Mouse (Mus musculus) lung, embryonic 16.5 days (tissue): ENCODE measurements at regions not wholly inside any gene's neighbourhood (a gene's known extent, or its start where the extent isn't known, plus 50 kb on each side); places are given as distances from the start of the nearest gene placed in this dataset.
"Not testable (repeated sequence)": the region's sequence is repeated elsewhere in the genome, so short reads cannot be mapped to it uniquely, and the experiment has no call there.

ENCODE experiments used
- ATAC-seq: fragments of 200-750 bp; cut with Nextera tagmentation; 2 replicates; pipeline ENCODE4 v1.8.0; 2017; ENCODE audit warnings: low read depth, mild to moderate bottlenecking, moderate library complexity
- H3K27ac ChIP-seq: fragments of 300-500 bp; sonication (generic); 2 replicates; pipeline ENCODE4 v1.5.1; 2014; ENCODE audit warnings: mild to moderate bottlenecking, control low read depth, low read length
- H3K27me3 ChIP-seq: fragments of 300-500 bp; sonication (generic); 2 replicates; pipeline ENCODE4 v1.6.1; 2014; ENCODE audit warnings: low read depth, low read length, mixed read lengths; ENCODE audit not compliant: control insufficient read depth, insufficient read depth
- H3K36me3 ChIP-seq: fragments of 300-500 bp; sonication (generic); 2 replicates; pipeline ENCODE4 v1.6.1; 2014; ENCODE audit warnings: low read length; ENCODE audit not compliant: control insufficient read depth, insufficient read depth
- H3K4me1 ChIP-seq: fragments of 300-500 bp; sonication (generic); replicated peaks from 2 replicates; pipeline ENCODE4 v1.6.1; 2014; ENCODE audit warnings: low read length, mixed read lengths; ENCODE audit not compliant: control insufficient read depth, insufficient read depth
- H3K4me2 ChIP-seq: fragments of 300-500 bp; sonication (generic); 2 replicates; pipeline ENCODE4 v1.6.1; 2014; ENCODE audit warnings: low read depth, low read length, control low read depth
- H3K4me3 ChIP-seq: fragments of 300-500 bp; sonication (generic); 2 replicates; pipeline ENCODE4 v1.5.1; 2014; ENCODE audit warnings: mild to moderate bottlenecking, low read length, control low read depth
- H3K9ac ChIP-seq: fragments of 300-500 bp; sonication (generic); 2 replicates; pipeline ENCODE4 v1.6.1; 2014; ENCODE audit warnings: low read length, control low read depth
- H3K9me3 ChIP-seq: fragments of 300-500 bp; sonication (generic); 2 replicates; pipeline ENCODE4 v1.6.1; 2016; ENCODE audit warnings: low read length; ENCODE audit not compliant: control insufficient read depth
- WGBS: fragments of 180-500 bp; shearing (Covaris S2); extraction: QIAGEN DNeasy Blood & Tissue Kit; methylation state at CpG from one replicate; pipeline ENCODE4 v1.1.7; 2014; 5-methylcytosine and 5-hydroxymethylcytosine counted together

- WGBS = 75% methylated on average over 4 of the region's 4 CpGs
These were observed 302.1 kb upstream of the Tbl1xr1 start for GRCm38 (mm10) chr3:21774172-21774842.

GRCm38 (mm10) chr3:21778789-21779188 lies 297.7 kb upstream of the Tbl1xr1 start:
- no peaks in the 10 kb centered on the region for H3K36me3 ChIP-seq
- H3K9ac ChIP-seq = no peak overlapping the region
- H3K4me3 ChIP-seq = no peak overlapping the region
- H3K27ac ChIP-seq = no peak overlapping the region
- H3K4me2 ChIP-seq = no peak overlapping the region
- no peaks in the 10 kb centered on the region for H3K27me3 ChIP-seq
- ATAC-seq = no peak
- no peaks in the 10 kb centered on the region for H3K9me3 ChIP-seq
- WGBS = 51% methylated on average over 4 of the region's 4 CpGs
- no peaks in the 10 kb centered on the region for H3K4me1 ChIP-seq

More at GRCm38 (mm10) chr3:21774172-21774842, 302.1 kb upstream of the Tbl1xr1 start:
- Histone ChIP-seq H3K4me2 (no peak overlapping the region), H3K9ac (no peak overlapping the region), H3K9me3 (no peaks in the 10 kb centered on the region), H3K4me1 (no peaks in the 10 kb centered on the region), H3K36me3 (no peaks in the 10 kb centered on the region), H3K4me3 (no peak overlapping the region), H3K27me3 (no peaks in the 10 kb centered on the region), H3K27ac (no peak overlapping the region)
- ATAC-seq = no peak

GRCm38 (mm10) chr3:21791983-21792631 lies 284.3 kb upstream of the Tbl1xr1 start:
- no peak overlapping the region for H3K27ac ChIP-seq
- H3K36me3 ChIP-seq = no peaks in the 10 kb centered on the region
- ATAC-seq = no peak
- no peaks in the 10 kb centered on the region for H3K27me3 ChIP-seq
- 44% methylated on average over 4 of the region's 4 CpGs for WGBS
- no peak overlapping the region for H3K9ac ChIP-seq
- H3K4me3 ChIP-seq = no peak overlapping the region
- no peaks in the 10 kb centered on the region for H3K9me3 ChIP-seq
- H3K4me2 ChIP-seq = no peak overlapping the region
- H3K4me1 ChIP-seq = no peaks in the 10 kb centered on the region

GRCm38 (mm10) chr3:21798139-21798538 lies 278.3 kb upstream of the Tbl1xr1 start:
- Histone ChIP-seq H3K9ac (no peak overlapping the region), H3K4me2 (no peak overlapping the region), H3K9me3 (no peaks in the 10 kb centered on the region), H3K36me3 (no peaks in the 10 kb centered on the region), H3K27ac (no peak overlapping the region), H3K27me3 (no peaks in the 10 kb centered on the region), H3K4me3 (no peak overlapping the region), H3K4me1 (no peaks in the 10 kb centered on the region)
- 64% methylated on average over 1 of the region's 1 CpGs for WGBS
- ATAC-seq = no peak

GRCm38 (mm10) chr3:21803886-21804285 lies 272.6 kb upstream of the Tbl1xr1 start:
- not testable (repeated sequence) for H3K4me2 ChIP-seq, H3K4me3 ChIP-seq, H3K27me3 ChIP-seq, H3K9me3 ChIP-seq, H3K36me3 ChIP-seq, H3K9ac ChIP-seq, H3K4me1 ChIP-seq, ATAC-seq, H3K27ac ChIP-seq
- WGBS = 78% methylated on average over 2 of the region's 2 CpGs

GRCm38 (mm10) chr3:21806494-21807157 lies 269.8 kb upstream of the Tbl1xr1 start:
- Histone ChIP-seq H3K9ac (no peak overlapping the region), H3K9me3 (no peaks in the 10 kb centered on the region), H3K27ac (no peak overlapping the region), H3K27me3 (no peaks in the 10 kb centered on the region), H3K4me1 (no peaks in the 10 kb centered on the region), H3K4me2 (no peak overlapping the region), H3K4me3 (no peak overlapping the region), H3K36me3 (no peaks in the 10 kb centered on the region)
- WGBS = 90% methylated on average over 2 of the region's 2 CpGs
- no peak for ATAC-seq

GRCm38 (mm10) chr3:21808539-21808938 lies 267.9 kb upstream of the Tbl1xr1 start:
- H3K4me1 ChIP-seq = no peaks in the 10 kb centered on the region
- H3K27ac ChIP-seq = no peak overlapping the region
- no peak overlapping the region for H3K9ac ChIP-seq
- no peak overlapping the region for H3K4me2 ChIP-seq
- no peaks in the 10 kb centered on the region for H3K9me3 ChIP-seq
- 71% methylated on average over 2 of the region's 2 CpGs for WGBS
- no peak overlapping the region for H3K4me3 ChIP-seq
- ATAC-seq = no peak
- no peaks in the 10 kb centered on the region for H3K36me3 ChIP-seq
- H3K27me3 ChIP-seq = no peaks in the 10 kb centered on the region

GRCm38 (mm10) chr3:21809769-21810470 lies 266.5 kb upstream of the Tbl1xr1 start:
- no peak overlapping the region for H3K4me2 ChIP-seq

GRCm38 (mm10) chr3:21813401-21813800 lies 263.1 kb upstream of the Tbl1xr1 start:
- Histone ChIP-seq H3K9me3 (no peaks in the 10 kb centered on the region), H3K4me3 (no peak overlapping the region), H3K27me3 (no peaks in the 10 kb centered on the region), H3K36me3 (no peaks in the 10 kb centered on the region), H3K4me2 (no peak overlapping the region), H3K27ac (no peak overlapping the region), H3K4me1 (peaks cover 3% of the 10 kb centered on the region; the same call in 1 of the 2 replicates), H3K9ac (no peak overlapping the region)
- ATAC-seq = 0 out of 2 replicates have a peak, but pooled peaks have one; percentile 43
- WGBS = 21% methylated on average over 1 of the region's 1 CpGs

More at GRCm38 (mm10) chr3:21809769-21810470, 266.5 kb upstream of the Tbl1xr1 start:
- Histone ChIP-seq H3K4me1 (no peaks in the 10 kb centered on the region), H3K9ac (no peak overlapping the region), H3K36me3 (no peaks in the 10 kb centered on the region), H3K9me3 (no peaks in the 10 kb centered on the region), H3K27ac (no peak overlapping the region), H3K27me3 (no peaks in the 10 kb centered on the region), H3K4me3 (no peak overlapping the region)
- ATAC-seq = no peak
- WGBS = 17% methylated on average over 2 of the region's 2 CpGs
